Mouse (Mus musculus) lung, postnatal 0 days (tissue): ENCODE data around the gene Celf2. TPM values are rescaled to one million over a fixed set of nuclear protein-coding genes. Genes with fewer than 3 reads are reported as not detected.
"Not testable (repeated sequence)": the region's sequence is repeated elsewhere in the genome, so short reads cannot be mapped to it uniquely, and the experiment has no call there.

Experiments
- ATAC-seq: fragments of 200-750 bp; cut with Nextera tagmentation; 2 replicates; pipeline ENCODE4 v1.8.0; 2017; ENCODE audit warnings: moderate library complexity
- DNase-seq: peaks from one replicate; pipeline ENCODE4 v3.0.0-alpha.2; 2016; ENCODE audit warnings: low spot score
- H3K27ac ChIP-seq: fragments of 300-500 bp; sonication (generic); 2 replicates; pipeline ENCODE4 v1.5.1; 2014; ENCODE audit warnings: antibody characterized with exemption, mild to moderate bottlenecking, low read length, mixed read lengths
- H3K27me3 ChIP-seq: fragments of 300-500 bp; sonication (generic); replicated peaks from 2 replicates; pipeline ENCODE4 v1.6.1; 2014; ENCODE audit warnings: low read length, mixed read lengths; ENCODE audit not compliant: insufficient read depth
- H3K36me3 ChIP-seq: fragments of 300-500 bp; sonication (generic); 2 replicates; pipeline ENCODE4 v1.6.1; 2014; ENCODE audit warnings: low read length, mixed read lengths; ENCODE audit not compliant: insufficient read depth
- H3K4me1 ChIP-seq: fragments of 300-500 bp; sonication (generic); 2 replicates; pipeline ENCODE4 v1.6.1; 2014; ENCODE audit warnings: antibody characterized with exemption, low read depth, low read length, mixed read lengths; ENCODE audit not compliant: insufficient read depth
- H3K4me2 ChIP-seq: fragments of 300-500 bp; sonication (generic); replicated peaks from 2 replicates; pipeline ENCODE4 v1.6.1; 2014; ENCODE audit warnings: low read depth, mild to moderate bottlenecking, low read length, moderate library complexity, mixed read lengths
- H3K4me3 ChIP-seq: fragments of 300-500 bp; sonication (generic); 2 replicates; pipeline ENCODE4 v1.5.1; 2014; ENCODE audit warnings: low read depth, low read length
- H3K9ac ChIP-seq: fragments of 300-500 bp; sonication (generic); replicated peaks from 2 replicates; pipeline ENCODE4 v1.6.1; 2014; ENCODE audit warnings: low read depth, mild to moderate bottlenecking
- H3K9me3 ChIP-seq: fragments of 300-500 bp; sonication (generic); 2 replicates; pipeline ENCODE4 v1.6.1; 2016; ENCODE audit warnings: low read length, mixed read lengths
- CTCF ChIP-seq: IDR thresholded peaks from 2 replicates; pipeline ENCODE4 v1.5.1; 2016; ENCODE audit warnings: antibody characterized with exemption, mild to moderate bottlenecking
- EP300 ChIP-seq: IDR thresholded peaks from 2 replicates; pipeline ENCODE4 v1.6.1; 2016; ENCODE audit warnings: antibody characterized with exemption, mild to moderate bottlenecking, control low read depth
- WGBS: fragments of 180-500 bp; shearing (Covaris S2); extraction: QIAGEN DNeasy Blood & Tissue Kit; methylation state at CpG from one replicate; pipeline ENCODE4 v1.1.7; 2014; 5-methylcytosine and 5-hydroxymethylcytosine counted together
- polyA plus RNA-seq: library from polyadenylated mRNA; unstranded; fragments of >200 nt; fragmentation: Nextera tagmentation; extraction: Ambion mirVana; gene quantifications from 2 replicates; pipeline ENCODE4 v1.2.1, GENCODE M21; 2015

Celf2 gene
- polyA plus RNA-seq, 1 experiment from 2014 or later: 49.6 TPM

- DNase-seq (no peak), ATAC-seq (no peak)
- Histone ChIP-seq H3K27ac (no peak overlapping the region), H3K27me3 (no peaks in the 10 kb centered on the region), H3K9me3 (no peaks in the 10 kb centered on the region), H3K4me1 (no peaks in the 10 kb centered on the region), H3K4me3 (no peak overlapping the region), H3K36me3 (no peaks in the 10 kb centered on the region), H3K9ac (no peak overlapping the region), H3K4me2 (no peak overlapping the region)
- WGBS: 69% methylated on average over 14 of the region's 14 CpGs
- TF ChIP-seq EP300 (no peak), CTCF (no peak)
Observed at GRCm38 (mm10) chr2:6593739-6594138, 915.6 kb downstream of the Celf2 start.

DNA sequence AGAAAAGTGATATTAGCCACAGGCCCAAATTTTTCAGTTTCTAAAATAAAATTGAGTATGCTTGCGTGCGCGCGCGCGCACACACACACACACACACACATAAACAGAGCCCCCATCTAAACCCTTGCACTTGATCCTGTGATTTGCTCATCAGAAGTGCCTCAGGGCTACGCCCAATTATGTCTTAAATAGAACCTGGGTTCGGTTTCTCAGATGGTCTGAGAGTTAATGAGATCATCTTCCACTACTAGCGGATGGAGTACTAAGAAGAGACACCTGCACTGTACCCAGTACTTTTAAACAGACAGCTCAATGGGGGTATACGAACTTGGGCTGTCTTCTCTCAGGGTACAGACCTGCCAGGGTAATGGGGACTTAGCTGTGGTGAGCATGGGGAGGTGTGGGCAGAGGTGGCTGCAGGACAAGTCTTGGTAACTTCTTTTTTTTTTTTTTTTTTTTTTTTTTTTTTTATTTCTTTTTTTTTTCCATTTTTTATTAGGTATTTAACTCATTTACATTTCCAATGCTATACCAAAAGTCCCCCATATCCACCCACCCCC lies 923.2 kb downstream of the Celf2 start:
- H3K36me3 ChIP-seq: no peaks in the 10 kb centered on the region
- H3K9me3 ChIP-seq: no peaks in the 10 kb centered on the region
- TF ChIP-seq CTCF: no peak
- TF ChIP-seq EP300: no peak
- 92% methylated on average over 10 of the region's 10 CpGs for WGBS
- H3K4me3 ChIP-seq: no peak overlapping the region
- no peak overlapping the region for H3K4me2 ChIP-seq
- H3K27me3 ChIP-seq: no peaks in the 10 kb centered on the region
- no peaks in the 10 kb centered on the region for H3K4me1 ChIP-seq
- no peak overlapping the region for H3K27ac ChIP-seq
- DNase-seq (no peak), ATAC-seq (no peak)
- no peak overlapping the region for H3K9ac ChIP-seq

- DNase-seq (no peak), ATAC-seq (no peak)
- Histone ChIP-seq H3K4me1 (no peaks in the 10 kb centered on the region), H3K4me2 (no peak overlapping the region), H3K27ac (no peak overlapping the region), H3K4me3 (no peak overlapping the region), H3K36me3 (no peaks in the 10 kb centered on the region), H3K9ac (no peak overlapping the region), H3K9me3 (no peaks in the 10 kb centered on the region), H3K27me3 (no peaks in the 10 kb centered on the region)
- no peak for TF ChIP-seq CTCF
- TF ChIP-seq EP300: no peak
- WGBS: 69% methylated on average over 7 of the region's 7 CpGs
Observed at GRCm38 (mm10) chr2:6585069-6585754, 924.2 kb downstream of the Celf2 start.

- Histone ChIP-seq H3K27ac (no peak overlapping the region), H3K9me3 (no peaks in the 10 kb centered on the region), H3K4me2 (no peak overlapping the region), H3K4me1 (no peaks in the 10 kb centered on the region), H3K27me3 (no peaks in the 10 kb centered on the region), H3K36me3 (no peaks in the 10 kb centered on the region), H3K9ac (no peak overlapping the region), H3K4me3 (no peak overlapping the region)
- no peak for TF ChIP-seq CTCF
- TF ChIP-seq EP300: no peak
- ATAC-seq (no peak), DNase-seq (no peak)
Observed at GRCm38 (mm10) chr2:6582711-6583110, 926.7 kb downstream of the Celf2 start.

GRCm38 (mm10) chr2:6580066-6580465 lies 929.3 kb downstream of the Celf2 start:
- WGBS: 81% methylated on average over 5 of the region's 5 CpGs

DNA sequence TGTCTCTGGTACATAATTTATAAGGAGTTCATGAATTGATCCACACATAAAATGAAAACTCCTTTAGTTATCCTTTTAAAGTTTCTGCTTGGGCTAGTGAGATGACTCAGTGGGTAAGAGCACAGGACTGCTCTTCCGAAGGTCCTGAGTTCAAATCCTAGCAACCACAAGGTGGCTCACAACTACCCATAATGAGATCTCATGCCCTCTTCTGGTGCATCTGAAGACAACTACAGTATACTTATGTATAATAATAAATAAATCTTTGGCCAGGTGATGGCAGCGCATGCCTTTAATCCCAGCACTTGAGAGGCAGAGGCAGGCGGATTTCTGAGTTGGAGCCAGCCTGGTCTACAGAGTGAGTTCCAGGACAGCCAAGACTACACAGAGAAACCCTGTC lies 934.0 kb downstream of the Celf2 start:
- H3K4me2 ChIP-seq, H3K9ac ChIP-seq, H3K36me3 ChIP-seq, H3K9me3 ChIP-seq, H3K4me1 ChIP-seq, DNase-seq, H3K27ac ChIP-seq, ATAC-seq, H3K4me3 ChIP-seq, H3K27me3 ChIP-seq: not testable (repeated sequence)
- peak; percentile 14; the same call in 1 of the 2 replicates for TF ChIP-seq CTCF
- 98% methylated on average over 3 of the region's 3 CpGs for WGBS

More at GRCm38 (mm10) chr2:6580066-6580465, 929.3 kb downstream of the Celf2 start:
- no peaks in the 10 kb centered on the region for H3K36me3 ChIP-seq
- no peak overlapping the region for H3K9ac ChIP-seq
- no peaks in the 10 kb centered on the region for H3K4me1 ChIP-seq
- no peaks in the 10 kb centered on the region for H3K9me3 ChIP-seq
- no peak for TF ChIP-seq EP300
- no peak for TF ChIP-seq CTCF
- DNase-seq: no peak
- H3K4me3 ChIP-seq: no peak overlapping the region
- no peak for ATAC-seq
- no peaks in the 10 kb centered on the region for H3K27me3 ChIP-seq
- no peak overlapping the region for H3K27ac ChIP-seq
- H3K4me2 ChIP-seq: no peak overlapping the region
